Mouse (Mus musculus): ENCODE measurements at regions not wholly inside any gene's neighbourhood (a gene's known extent, or its start where the extent isn't known, plus 50 kb on each side); places are given as distances from the start of the nearest gene placed in this dataset.

GRCm38 (mm10) chr15:96045561-96045960 is 241.8 kb upstream of the Arid2 start:
- no peak for TF ChIP-seq ZMIZ1 (IDR thresholded peaks at IDR 0.05; ENCODE audit: low read depth, low read length)
- TF ChIP-seq GABPA (IDR thresholded peaks at IDR 0.05; ENCODE audit: low read depth, low read length), result no peak
- no peak for TF ChIP-seq MAFK (IDR thresholded peaks at IDR 0.05; ENCODE audit: borderline replicate concordance, low read depth, low read length)
- TF ChIP-seq CTCF (IDR thresholded peaks at IDR 0.05 in 2 of 3, conservative IDR thresholded peaks at IDR 0.05 in 1 of 3; ENCODE audit: control insufficient read depth in 1 of 3, insufficient read depth in 1 of 3, low read depth in 2 of 3, low read length in 3 of 3, poor library complexity in 1 of 3, severe bottlenecking in 1 of 3), result no peak
- TF ChIP-seq SMC3 (IDR thresholded peaks at IDR 0.05; ENCODE audit: low read depth, low read length), result no peak
- TF ChIP-seq JUND (IDR thresholded peaks at IDR 0.05; ENCODE audit: low read depth, low read length), result no peak
- TF ChIP-seq ELF1 (IDR thresholded peaks at IDR 0.05; ENCODE audit: low read depth, low read length), result no peak
- no peak for TF ChIP-seq EP300 (IDR thresholded peaks at IDR 0.05; ENCODE audit: low read depth in 1 of 2, low read length in 2 of 2)
- no peak for TF ChIP-seq POLR2A (IDR thresholded peaks at IDR 0.05; ENCODE audit: control insufficient read depth in 1 of 2, insufficient read depth in 1 of 2, low read depth in 1 of 2, low read length in 2 of 2, poor library complexity in 1 of 2)

Data from MEL (cell line).